Mouse (Mus musculus): ENCODE data around the gene 4833439L19Rik. TPM values are rescaled to one million over a fixed set of nuclear protein-coding genes. Genes with fewer than 3 reads are reported as not detected.
"Not testable (repeated sequence)": the region's sequence is repeated elsewhere in the genome, so short reads cannot be mapped to it uniquely, and the experiment has no call there.

The 4833439L19Rik gene
- 165 and 175 TPM in 2 replicates for polyA plus RNA-seq (2012; rRNA removed)

GRCm38 (mm10) chr13:54565201-54565581, at the start of gene 4833439L19Rik:
4833439L19Rik (minus strand) TSS chr13:54565435.
- peak; percentile 92 to 96 for DNase-seq (ENCODE audit: extremely low spot score in 1 of 2, low spot score in 1 of 2)

- DNase-seq (ENCODE audit: extremely low spot score in 1 of 2, low spot score in 1 of 2), result not testable (repeated sequence)
Measured at GRCm38 (mm10) chr13:54613141-54613540, 47.9 kb upstream of the 4833439L19Rik start.

DNA sequence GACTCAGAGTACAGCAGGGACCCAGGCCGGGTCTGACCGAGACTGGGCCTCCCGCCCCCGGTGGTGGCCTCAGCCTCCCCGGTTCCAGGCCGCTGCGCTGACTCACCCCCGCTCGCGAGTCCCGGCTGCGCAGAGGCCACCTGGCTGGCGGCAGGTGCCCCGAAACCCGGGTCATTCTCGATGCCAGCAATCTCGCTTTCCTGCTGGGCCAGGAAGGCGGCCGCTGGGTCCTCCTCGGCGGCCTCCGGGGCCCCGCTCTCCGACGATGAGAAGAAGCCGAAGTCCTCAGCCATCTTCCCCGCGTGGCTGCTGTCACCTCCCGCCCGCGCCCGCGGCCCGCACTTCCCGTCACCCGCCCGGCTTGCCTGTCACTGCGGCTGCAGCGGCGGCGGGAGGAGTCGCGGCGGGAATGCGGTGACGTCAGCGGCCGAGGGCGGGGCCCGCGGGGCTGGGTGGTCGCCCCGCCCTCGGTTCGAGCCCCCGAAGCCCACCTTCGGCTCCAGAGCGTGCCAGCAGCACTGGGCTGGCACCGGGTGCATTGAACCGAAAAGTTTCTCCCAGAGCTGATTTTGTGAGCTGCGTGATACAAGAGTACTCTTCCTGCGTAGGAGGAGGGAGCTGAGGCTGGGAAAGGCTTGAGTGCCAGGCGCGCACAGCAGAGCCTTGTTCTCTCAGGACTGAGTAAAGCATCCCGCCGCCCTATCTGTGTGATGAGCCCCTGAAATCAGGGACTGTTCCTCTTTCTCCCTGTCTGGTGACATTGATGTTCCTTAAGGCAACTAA, 45.9 kb upstream of the 4833439L19Rik start, which contains the start of gene Cltb:
TSS of gene Cltb (minus strand) at position 373 of the 783 bp plus-strand sequence.
- peak; percentile 54 to 94 for DNase-seq (ENCODE audit: extremely low spot score in 1 of 2, low spot score in 1 of 2)

DNA sequence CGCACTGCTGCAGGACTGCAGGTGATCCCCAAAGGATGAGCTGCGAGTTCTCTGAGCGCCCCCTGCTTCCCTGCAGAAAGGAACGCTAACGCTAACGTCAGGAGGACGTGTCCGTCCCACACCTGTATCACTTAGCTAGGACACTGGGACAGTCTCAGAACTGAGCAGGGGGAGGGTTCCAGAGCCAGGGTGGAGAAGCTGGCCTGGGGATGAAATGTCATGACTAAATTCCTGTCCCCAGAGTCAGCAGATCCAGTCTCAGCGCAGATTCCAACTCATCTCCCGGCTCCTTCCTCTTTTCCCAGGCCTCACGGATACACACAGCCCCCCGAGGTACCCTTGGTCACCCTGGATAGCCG, 45.4 kb upstream of the 4833439L19Rik start:
- peak in 1 of 2 experiments; percentile 50 for DNase-seq (ENCODE audit: extremely low spot score in 1 of 2, low spot score in 1 of 2)

DNA sequence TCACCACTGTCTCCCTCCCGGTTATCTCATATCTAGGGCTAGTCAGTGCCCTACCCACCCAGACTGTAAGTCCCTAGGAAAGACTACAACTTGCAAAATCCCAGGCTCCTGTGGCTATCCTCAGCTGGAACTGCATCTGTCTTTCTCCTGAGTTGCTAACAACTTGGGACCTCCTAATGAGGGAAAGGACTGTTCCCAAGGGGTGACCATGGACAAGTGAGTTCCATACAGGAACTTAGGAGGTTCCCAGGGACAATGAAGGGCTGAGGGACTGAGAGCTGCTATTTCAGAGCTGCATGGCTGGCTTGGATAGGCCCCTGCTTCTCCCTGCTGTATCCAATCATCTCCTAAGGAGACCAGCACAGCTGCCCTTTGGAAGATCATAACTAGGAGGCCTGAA, 44.1 kb upstream of the 4833439L19Rik start:
- no peak for DNase-seq (ENCODE audit: extremely low spot score in 1 of 2, low spot score in 1 of 2)

GRCm38 (mm10) chr13:54608666-54609065, 43.4 kb upstream of the 4833439L19Rik start:
- peak in 1 of 2 experiments; percentile 51 for DNase-seq (ENCODE audit: extremely low spot score in 1 of 2, low spot score in 1 of 2)

- DNase-seq (ENCODE audit: extremely low spot score in 1 of 2, low spot score in 1 of 2), result no peak
Measured at GRCm38 (mm10) chr13:54608002-54608401, 42.8 kb upstream of the 4833439L19Rik start.

- DNase-seq (ENCODE audit: extremely low spot score in 1 of 2, low spot score in 1 of 2), result no peak
Measured at GRCm38 (mm10) chr13:54607204-54607603, 42.0 kb upstream of the 4833439L19Rik start.

DNA sequence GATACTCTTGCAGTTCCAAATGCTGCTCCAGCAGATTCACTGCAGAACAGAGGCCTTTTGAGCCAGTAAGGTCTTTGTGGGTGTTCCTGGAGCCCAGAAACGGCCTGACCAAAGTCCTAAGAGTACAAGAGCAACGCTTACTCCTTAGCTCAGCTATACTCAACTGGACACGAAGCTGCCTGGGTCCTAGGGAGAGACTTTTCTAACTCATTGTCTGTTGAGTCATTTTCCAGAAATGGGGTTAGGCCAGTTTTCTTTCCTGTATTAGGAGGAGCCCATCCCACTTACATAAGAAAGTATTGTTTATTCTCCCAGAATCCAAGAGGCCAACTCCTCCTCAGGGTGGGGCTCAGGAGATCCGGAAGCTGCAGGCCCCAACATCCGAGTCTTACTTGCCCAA, 40.2 kb upstream of the 4833439L19Rik start:
- DNase-seq (ENCODE audit: extremely low spot score in 1 of 2, low spot score in 1 of 2), result no peak

DNA sequence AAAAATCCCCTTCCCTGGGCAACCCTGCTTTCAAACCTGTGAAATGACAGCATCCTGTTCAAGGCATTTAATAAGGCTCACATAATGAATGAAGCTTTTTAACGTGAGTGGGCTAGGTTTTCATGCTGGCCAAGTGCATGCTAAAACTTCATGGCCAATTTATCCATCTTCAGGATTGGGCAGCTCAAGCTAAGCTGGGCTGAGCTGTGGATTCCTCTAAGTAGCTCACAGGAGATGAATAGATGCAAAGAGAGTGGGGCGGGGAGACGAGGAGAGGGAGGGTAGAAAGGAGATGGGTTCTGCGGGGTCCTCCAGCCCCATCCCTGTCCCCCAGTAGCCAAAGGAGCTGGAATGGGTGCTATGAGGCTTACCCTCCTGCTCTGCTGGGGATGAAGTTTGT, 39.0 kb upstream of the 4833439L19Rik start:
- no peak for DNase-seq (ENCODE audit: extremely low spot score in 1 of 2, low spot score in 1 of 2)

- DNase-seq (ENCODE audit: extremely low spot score in 1 of 2, low spot score in 1 of 2), result no peak
Measured at GRCm38 (mm10) chr13:54603501-54603900, 38.3 kb upstream of the 4833439L19Rik start.

DNA sequence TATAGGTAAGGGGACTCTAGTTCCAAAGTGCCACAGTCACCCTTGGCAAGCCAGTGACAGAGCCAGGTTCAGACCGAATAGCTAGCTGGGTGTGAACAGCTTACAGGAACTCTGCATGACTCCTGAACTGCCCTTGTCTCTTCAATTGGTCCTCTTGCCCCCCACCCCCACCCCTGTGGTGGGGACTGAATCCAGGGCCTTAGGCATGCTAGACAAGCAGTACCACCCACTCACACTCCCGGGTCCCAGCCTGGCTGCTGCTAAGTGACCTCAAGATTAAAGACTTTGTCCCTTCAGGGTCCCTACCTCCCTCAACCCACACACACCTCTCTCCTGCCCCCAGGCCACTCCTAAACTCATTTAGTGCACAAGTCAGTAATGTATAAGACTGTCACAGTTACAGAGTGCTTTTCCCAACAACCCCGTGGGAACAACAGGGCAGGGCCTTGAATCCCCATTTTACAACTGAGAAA, 37.4 kb upstream of the 4833439L19Rik start:
- DNase-seq (ENCODE audit: extremely low spot score in 1 of 2, low spot score in 1 of 2), result no peak

GRCm38 (mm10) chr13:54598622-54599143, 33.4 kb upstream of the 4833439L19Rik start:
- DNase-seq (ENCODE audit: extremely low spot score in 1 of 2, low spot score in 1 of 2), result no peak

DNA sequence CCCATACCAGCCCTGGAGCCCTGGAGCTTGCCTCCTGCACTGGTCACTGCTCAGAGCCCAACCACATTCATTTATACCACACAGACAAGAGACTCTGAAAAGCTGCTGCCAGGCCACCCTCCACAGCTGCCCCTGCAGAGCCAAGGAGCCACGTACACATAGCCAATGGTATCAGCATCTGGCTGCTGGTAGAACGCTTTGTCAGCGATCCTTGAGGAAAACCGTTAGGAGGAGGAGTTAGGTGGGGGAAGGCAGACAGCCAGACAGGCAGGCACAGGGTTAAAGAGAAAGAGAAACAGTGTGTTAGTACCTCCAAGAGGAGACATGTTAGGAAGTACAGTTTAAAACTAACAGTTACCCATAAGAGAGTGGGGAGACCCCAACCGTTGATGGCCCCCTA, 31.6 kb upstream of the 4833439L19Rik start:
- DNase-seq (ENCODE audit: extremely low spot score in 1 of 2, low spot score in 1 of 2), result no peak

DNA sequence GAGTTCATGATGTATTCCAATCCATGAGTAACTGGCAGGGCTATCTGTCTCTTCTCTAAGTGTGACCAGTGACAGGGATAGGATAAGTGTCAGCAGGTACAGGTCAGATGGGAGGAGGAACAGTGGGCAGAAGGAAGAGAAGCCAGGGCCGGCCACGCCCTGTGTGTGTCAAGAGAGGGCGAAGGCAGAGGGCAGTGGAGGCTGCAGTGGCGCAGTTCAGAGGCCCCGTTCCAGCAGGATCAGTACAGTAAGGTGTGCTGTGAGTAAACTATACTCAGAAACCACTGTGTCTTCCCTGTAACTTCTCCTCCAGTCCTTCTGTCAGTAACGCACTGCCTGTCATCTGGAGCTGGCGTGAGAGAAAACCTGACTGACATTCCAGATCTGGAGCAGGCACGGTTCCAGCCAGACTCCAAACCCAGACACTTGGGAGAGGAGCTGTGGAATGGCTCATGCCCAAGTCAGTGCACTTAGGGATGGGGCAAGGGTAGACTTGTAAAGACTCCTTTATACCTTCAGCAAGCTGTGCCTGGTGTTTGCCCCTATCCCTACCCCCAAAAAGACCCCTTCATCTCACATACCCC, 31.0 kb upstream of the 4833439L19Rik start:
- no peak for DNase-seq (ENCODE audit: extremely low spot score in 1 of 2, low spot score in 1 of 2)

DNA sequence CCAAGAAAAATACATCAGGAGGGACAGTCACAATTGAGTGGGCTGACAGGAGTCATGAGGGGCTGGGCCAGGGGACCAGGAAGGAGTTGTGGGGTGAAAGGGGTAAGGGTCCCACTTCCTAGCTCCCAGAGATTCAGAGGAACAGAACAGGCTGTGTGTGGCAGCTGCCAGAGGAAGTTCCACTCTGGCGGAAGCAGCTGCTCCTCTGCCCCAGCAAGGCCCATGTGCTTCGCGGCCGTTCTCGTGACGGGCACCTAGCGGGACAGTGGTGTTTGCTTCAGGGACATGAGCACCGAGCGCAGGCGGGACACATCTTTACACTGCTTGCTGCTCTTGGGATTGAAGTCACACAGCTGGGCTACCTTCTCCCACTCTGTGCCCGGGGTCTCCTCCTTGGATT, 28.4 kb upstream of the 4833439L19Rik start:
- DNase-seq (ENCODE audit: extremely low spot score in 1 of 2, low spot score in 1 of 2), result no peak

DNA sequence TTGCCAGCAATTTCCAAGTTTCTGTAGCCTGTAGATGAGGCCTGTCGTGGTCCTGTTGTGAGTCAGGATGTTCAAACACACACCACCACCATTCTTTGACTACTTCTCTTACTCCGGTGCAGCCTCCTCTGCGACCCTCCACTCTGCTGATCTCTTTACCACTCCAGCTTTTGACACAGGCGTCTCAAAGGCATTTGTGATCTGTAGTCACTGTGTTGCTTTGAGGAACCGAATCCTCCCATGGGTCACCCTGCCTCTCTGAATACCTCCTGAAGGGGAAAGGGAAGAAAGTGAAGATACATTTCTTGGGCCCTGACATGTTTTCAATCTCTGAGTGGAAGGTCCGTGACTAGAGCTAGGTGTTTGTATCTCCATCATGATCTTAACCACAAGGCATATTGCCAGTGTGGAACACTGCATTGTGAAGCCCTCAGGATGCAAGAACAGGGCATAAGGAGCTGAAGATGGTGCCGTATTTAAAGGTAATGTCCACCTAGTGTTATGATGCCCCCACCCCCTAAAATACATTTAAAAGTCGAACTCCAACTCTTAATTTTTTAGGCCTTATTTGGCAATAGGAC, 26.6 kb upstream of the 4833439L19Rik start:
- DNase-seq (ENCODE audit: extremely low spot score in 1 of 2, low spot score in 1 of 2), result no peak

- peak; percentile 98 to 99 for DNase-seq (ENCODE audit: extremely low spot score in 1 of 2, low spot score in 1 of 2)
Measured at GRCm38 (mm10) chr13:54589996-54590951, 25.0 kb upstream of the 4833439L19Rik start, which contains the start of the genes Nop16 and Higd2a. Nop16 (minus strand) TSS chr13:54590090. Higd2a (plus strand) TSS chr13:54590207.

GRCm38 (mm10) chr13:54589414-54589995, 24.3 kb upstream of the 4833439L19Rik start:
- no peak for DNase-seq (ENCODE audit: extremely low spot score in 1 of 2, low spot score in 1 of 2)

- no peak for DNase-seq (ENCODE audit: extremely low spot score in 1 of 2, low spot score in 1 of 2)
Measured at GRCm38 (mm10) chr13:54585831-54586230, 20.6 kb upstream of the 4833439L19Rik start.

Data from frontal cortex, adult 2 months (tissue).